Mouse (Mus musculus) liver, embryonic 14.5 days (tissue): ENCODE measurements around the gene Rdh8. TPM values are rescaled to one million over a fixed set of nuclear protein-coding genes. Genes with fewer than 3 reads are reported as not detected.
A peak's percentile ranks its signal among the peaks of the same experiment; 100 is the strongest.
"Not testable (repeated sequence)": the region's sequence is repeated elsewhere in the genome, so short reads cannot be mapped to it uniquely, and the experiment has no call there.

Source experiments
- ATAC-seq: fragments of 200-750 bp; cut with Nextera tagmentation; 2 replicates; pipeline ENCODE4 v1.8.0; 2017; ENCODE audit warnings: moderate number of reproducible peaks, mild to moderate bottlenecking, moderate library complexity; ENCODE audit not compliant: insufficient read depth
- DNase-seq, 3 experiments: peaks; one replicate each; pipeline ENCODE4 v3.0.0-alpha.2; 2012 to 2013; ENCODE audit warnings: low read depth in 3 of 3, low spot score in 3 of 3
- H3K27ac ChIP-seq: fragments of 300-500 bp; sonication (generic); 2 replicates; pipeline ENCODE4 v1.5.1; 2014; ENCODE audit warnings: moderate library complexity, mild to moderate bottlenecking, control low read depth, inconsistent platforms
- H3K27me3 ChIP-seq: fragments of 300-500 bp; sonication (generic); 2 replicates; pipeline ENCODE4 v1.6.1; 2014; ENCODE audit warnings: mild to moderate bottlenecking, low read length, moderate library complexity; ENCODE audit not compliant: control insufficient read depth, insufficient read depth
- H3K36me3 ChIP-seq: fragments of 300-500 bp; sonication (generic); replicated peaks from 2 replicates; pipeline ENCODE4 v1.6.1; 2014; ENCODE audit warnings: low read depth; ENCODE audit not compliant: control insufficient read depth, insufficient read depth
- H3K4me1 ChIP-seq, 2 experiments: fragments of 200-500 bp in 1 of 2; fragments of 300-500 bp in 1 of 2; sonication (generic) in 1 of 2; replicated peaks; 2 replicates each; pipeline ENCODE4 v1.6.1; 2012 to 2014; ENCODE audit warnings: antibody characterized with exemption in 1 of 2, inconsistent platforms in 1 of 2, low read length in 1 of 2; ENCODE audit not compliant: control insufficient read depth in 2 of 2, insufficient read depth in 2 of 2
- H3K4me2 ChIP-seq: fragments of 300-500 bp; sonication (generic); 2 replicates; pipeline ENCODE4 v1.6.1; 2014; ENCODE audit warnings: low read depth, mild to moderate bottlenecking, control low read depth, moderate library complexity
- H3K4me3 ChIP-seq, 2 experiments: fragments of 200-500 bp in 1 of 2; fragments of 300-500 bp in 1 of 2; sonication (generic) in 1 of 2; 2 replicates each; pipeline ENCODE4 v1.5.1; 2012 to 2014; ENCODE audit warnings: low read depth in 2 of 2, low read length in 2 of 2, mild to moderate bottlenecking in 2 of 2, control low read depth in 1 of 2, inconsistent platforms in 1 of 2, moderate library complexity in 1 of 2; ENCODE audit not compliant: insufficient read depth in 1 of 2
- H3K9ac ChIP-seq: fragments of 300-500 bp; sonication (generic); replicated peaks from 2 replicates; pipeline ENCODE4 v1.6.1; 2014; ENCODE audit warnings: mild to moderate bottlenecking, control low read depth, moderate library complexity
- H3K9me3 ChIP-seq: fragments of 300-500 bp; sonication (generic); 2 replicates; pipeline ENCODE4 v1.6.1; 2016; ENCODE audit warnings: low read length, mixed read lengths; ENCODE audit not compliant: control insufficient read depth
- CTCF ChIP-seq: IDR thresholded peaks from 2 replicates; pipeline ENCODE4 v1.5.1; 2016; ENCODE audit warnings: antibody characterized with exemption, low read depth, control low read depth
- EP300 ChIP-seq: IDR thresholded peaks from 2 replicates; pipeline ENCODE4 v1.6.1; 2016; ENCODE audit warnings: antibody characterized with exemption, low read depth
- WGBS: fragments of 180-500 bp; shearing (Covaris S2); extraction: QIAGEN DNeasy Blood & Tissue Kit; methylation state at CpG from one replicate; pipeline ENCODE4 v1.1.7; 2014; ENCODE audit not compliant: insufficient replicate concordance; 5-methylcytosine and 5-hydroxymethylcytosine counted together
- polyA plus RNA-seq, 2 experiments: library from polyadenylated mRNA; depleted of rRNA in 1 of 2; stranded (reverse) in 1 of 2; unstranded in 1 of 2; fragments of >200 nt; fragmentation: Nextera tagmentation in 1 of 2; extraction: Ambion mirVana in 1 of 2; gene quantifications; 2 replicates each; pipeline versions ENCODE4 v1.2.1 to v1.2.3; 2012 to 2014

The Rdh8 gene
- polyA plus RNA-seq, 2 experiments: not detected

- no peaks in the 10 kb centered on the region for H3K4me1 ChIP-seq
- no peaks in the 10 kb centered on the region for H3K27me3 ChIP-seq
- WGBS: 62% methylated on average over 3 of the region's 3 CpGs
- H3K9ac ChIP-seq: no peak overlapping the region
- no peaks in the 10 kb centered on the region for H3K36me3 ChIP-seq
- no peak overlapping the region for H3K4me2 ChIP-seq
- no peak overlapping the region for H3K27ac ChIP-seq
- no peak for DNase-seq
- no peak for TF ChIP-seq CTCF
- no peak overlapping the region for H3K4me3 ChIP-seq
- no peaks in the 10 kb centered on the region for H3K9me3 ChIP-seq
- ATAC-seq: no peak
These were observed 4.5 kb downstream of the Rdh8 start for GRCm38 (mm10) chr9:20822821-20823220.

- H3K9me3 ChIP-seq: no peaks in the 10 kb centered on the region
- WGBS: 53% methylated on average over 5 of the region's 5 CpGs
- no peak for ATAC-seq
These were observed 7.5 kb downstream of the Rdh8 start for GRCm38 (mm10) chr9:20825781-20826180.

DNA sequence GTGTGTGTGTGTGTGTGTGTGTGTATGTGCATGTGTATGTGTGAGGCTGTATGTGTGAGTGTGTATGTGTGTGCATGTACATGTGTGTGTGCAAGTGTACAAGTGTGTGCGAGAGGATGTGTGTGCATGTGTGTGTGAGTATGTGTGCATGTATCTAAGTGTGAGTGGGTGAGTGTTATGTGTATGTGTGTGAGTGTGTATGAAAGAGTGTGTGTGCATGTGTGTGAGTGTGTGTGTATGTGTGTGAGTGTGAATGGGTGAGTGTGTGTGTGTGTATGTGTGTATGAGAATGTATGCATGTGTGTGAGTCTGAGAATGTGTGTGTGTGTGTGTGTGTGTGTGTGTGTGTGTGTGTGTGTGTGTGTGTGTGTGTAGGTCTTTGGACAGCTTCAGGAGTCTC is 9.8 kb downstream of the Rdh8 start:
- H3K9ac ChIP-seq: no peak overlapping the region
- no peak for TF ChIP-seq EP300
- no peak for TF ChIP-seq CTCF
- no peak overlapping the region for H3K4me3 ChIP-seq
- 67% methylated on average over 1 of the region's 1 CpGs for WGBS
- ATAC-seq (no peak), DNase-seq (no peak)
- H3K4me1 ChIP-seq: no peaks in the 10 kb centered on the region
- H3K36me3 ChIP-seq: no peaks in the 10 kb centered on the region
- no peaks in the 10 kb centered on the region for H3K9me3 ChIP-seq
- no peaks in the 10 kb centered on the region for H3K27me3 ChIP-seq
- H3K4me2 ChIP-seq: no peak overlapping the region
- no peak overlapping the region for H3K27ac ChIP-seq

More at GRCm38 (mm10) chr9:20825781-20826180, 7.5 kb downstream of the Rdh8 start:
- Histone ChIP-seq H3K4me3 (no peak overlapping the region), H3K4me2 (no peak overlapping the region), H3K9ac (no peak overlapping the region), H3K27me3 (no peaks in the 10 kb centered on the region), H3K27ac (no peak overlapping the region), H3K36me3 (no peaks in the 10 kb centered on the region), H3K4me1 (no peaks in the 10 kb centered on the region)
- TF ChIP-seq CTCF: no peak
- TF ChIP-seq EP300: no peak
- DNase-seq: no peak

GRCm38 (mm10) chr9:20830901-20831643 is 12.8 kb downstream of the Rdh8 start:
- Histone ChIP-seq H3K36me3 (no peaks in the 10 kb centered on the region), H3K4me1 (no peaks in the 10 kb centered on the region), H3K27me3 (no peaks in the 10 kb centered on the region), H3K9ac (no peak overlapping the region), H3K27ac (no peak overlapping the region), H3K4me2 (no peak overlapping the region), H3K9me3 (no peaks in the 10 kb centered on the region), H3K4me3 (no peak overlapping the region)
- DNase-seq: peak; percentile 38 to 47 (median 47)
- 0 out of 2 replicates have a peak, but pooled peaks have one; percentile 39 for ATAC-seq
- TF ChIP-seq EP300 (no peak), CTCF (peak; percentile 97)
- 11% methylated on average over 19 of the region's 19 CpGs for WGBS

DNA sequence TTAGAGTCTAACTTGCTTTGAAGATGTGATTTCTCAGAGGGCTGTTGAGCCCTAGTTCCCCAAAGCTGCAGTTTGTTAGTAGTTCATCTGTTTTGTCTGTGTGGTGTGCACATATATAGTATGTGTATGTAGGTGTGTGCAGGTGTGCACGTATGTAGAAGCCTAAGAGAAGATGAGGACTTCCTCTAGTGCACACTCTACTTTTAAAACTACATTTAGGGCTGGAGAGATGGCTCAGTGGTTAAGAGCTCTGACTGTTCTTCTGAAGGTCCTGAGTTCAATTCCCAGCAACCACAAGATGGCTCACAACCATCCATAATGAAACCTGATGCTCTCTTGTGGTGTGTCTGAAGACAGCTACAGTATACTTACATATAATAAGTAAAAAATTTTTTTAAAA is 16.6 kb downstream of the Rdh8 start:
- Histone ChIP-seq H3K9ac (no peak overlapping the region), H3K36me3 (no peaks in the 10 kb centered on the region), H3K4me3 (no peak overlapping the region), H3K4me2 (no peak overlapping the region), H3K27me3 (no peaks in the 10 kb centered on the region), H3K4me1 (no peaks in the 10 kb centered on the region), H3K27ac (no peak overlapping the region), H3K9me3 (no peaks in the 10 kb centered on the region)
- TF ChIP-seq EP300: no peak
- whole genome bisulfite sequencing: 39% methylated on average over 1 of the region's 1 CpGs
- DNase-seq: no peak
- no peak for ATAC-seq

DNA sequence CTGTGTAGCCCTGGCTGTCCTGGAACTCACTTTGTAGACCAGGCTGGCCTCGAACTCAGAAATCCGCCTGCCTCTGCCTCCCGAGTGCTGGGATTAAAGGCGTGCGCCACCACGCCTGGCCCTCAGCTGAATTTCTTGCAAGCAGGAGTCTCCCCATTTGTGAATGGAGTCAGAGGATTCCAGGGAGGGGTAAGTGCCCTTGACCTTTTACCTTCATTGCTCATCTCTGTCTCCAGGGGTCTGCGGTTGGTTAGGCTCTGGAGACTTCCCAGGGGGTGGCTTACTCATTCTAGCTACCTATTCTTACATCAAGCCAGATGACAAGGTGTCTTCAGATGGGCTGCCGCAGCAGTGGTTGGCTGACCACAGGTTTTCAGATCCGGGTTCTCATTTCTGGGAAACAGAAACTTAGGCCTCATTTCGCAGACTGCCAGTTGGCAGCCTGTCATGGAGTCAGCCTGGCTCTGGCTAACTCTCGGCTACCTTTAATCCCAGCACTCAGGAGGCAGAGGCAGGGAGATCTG is 17.2 kb downstream of the Rdh8 start:
- H3K36me3 ChIP-seq, H3K4me3 ChIP-seq, DNase-seq, H3K27me3 ChIP-seq, ATAC-seq, H3K4me2 ChIP-seq, H3K27ac ChIP-seq, H3K4me1 ChIP-seq, H3K9me3 ChIP-seq, H3K9ac ChIP-seq: not testable (repeated sequence)
- WGBS: 78% methylated on average over 10 of the region's 11 CpGs
